Mouse (Mus musculus) heart, adult 11 months (tissue): ENCODE data around the gene Ubxn6.

Experiments
- DNase-seq: peaks from one replicate; pipeline ENCODE4 v3.0.0; 2022

Gene Ubxn6

DNA sequence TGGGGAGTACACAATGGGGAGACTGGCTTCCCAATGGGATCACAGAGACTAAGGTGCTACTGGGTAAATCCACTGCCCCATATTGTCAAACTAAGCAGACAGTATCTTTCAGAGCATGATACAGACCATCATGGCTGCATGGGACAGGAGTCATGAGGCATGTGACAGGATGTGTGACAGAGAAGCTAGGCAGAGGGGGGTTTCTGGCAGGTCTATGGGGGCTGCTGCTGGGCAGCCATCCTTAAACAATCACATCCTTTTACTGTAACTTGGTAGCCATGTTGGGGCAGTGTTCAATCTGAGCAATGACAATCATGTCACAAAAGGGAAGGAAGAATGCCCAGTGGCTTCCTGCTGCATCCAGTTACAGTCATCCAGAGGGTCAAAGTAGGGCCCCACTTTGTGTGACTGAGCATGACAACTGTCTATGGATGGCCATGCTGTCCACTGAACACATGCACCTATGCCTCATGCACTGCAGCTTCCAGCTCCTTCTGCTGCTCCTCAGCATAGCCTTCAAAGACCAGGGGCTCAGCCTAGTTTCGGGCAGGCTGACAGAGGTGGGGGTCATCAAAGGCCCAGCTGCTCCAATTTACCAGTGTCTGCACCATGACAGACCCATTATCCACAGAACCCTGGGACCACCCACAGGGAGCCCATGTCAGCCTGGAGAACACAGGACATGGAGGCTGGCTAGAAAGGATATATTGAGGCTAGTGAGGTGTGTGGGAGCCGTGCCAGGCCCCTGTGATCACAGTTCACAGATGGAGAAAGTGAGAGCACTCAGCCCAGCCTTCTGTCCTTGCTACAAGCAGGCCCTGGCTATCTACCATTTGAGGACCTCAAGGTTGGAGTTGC lies 52.5 kb downstream of the Ubxn6 start:
- DNase-seq, result peak; percentile 89

- peak; percentile 92 for DNase-seq
Observed at GRCm38 (mm10) chr17:56021161-56021910, 53.5 kb downstream of the Ubxn6 start.

GRCm38 (mm10) chr17:56020400-56021084 lies 54.3 kb downstream of the Ubxn6 start:
- peak; percentile 89 for DNase-seq

DNA sequence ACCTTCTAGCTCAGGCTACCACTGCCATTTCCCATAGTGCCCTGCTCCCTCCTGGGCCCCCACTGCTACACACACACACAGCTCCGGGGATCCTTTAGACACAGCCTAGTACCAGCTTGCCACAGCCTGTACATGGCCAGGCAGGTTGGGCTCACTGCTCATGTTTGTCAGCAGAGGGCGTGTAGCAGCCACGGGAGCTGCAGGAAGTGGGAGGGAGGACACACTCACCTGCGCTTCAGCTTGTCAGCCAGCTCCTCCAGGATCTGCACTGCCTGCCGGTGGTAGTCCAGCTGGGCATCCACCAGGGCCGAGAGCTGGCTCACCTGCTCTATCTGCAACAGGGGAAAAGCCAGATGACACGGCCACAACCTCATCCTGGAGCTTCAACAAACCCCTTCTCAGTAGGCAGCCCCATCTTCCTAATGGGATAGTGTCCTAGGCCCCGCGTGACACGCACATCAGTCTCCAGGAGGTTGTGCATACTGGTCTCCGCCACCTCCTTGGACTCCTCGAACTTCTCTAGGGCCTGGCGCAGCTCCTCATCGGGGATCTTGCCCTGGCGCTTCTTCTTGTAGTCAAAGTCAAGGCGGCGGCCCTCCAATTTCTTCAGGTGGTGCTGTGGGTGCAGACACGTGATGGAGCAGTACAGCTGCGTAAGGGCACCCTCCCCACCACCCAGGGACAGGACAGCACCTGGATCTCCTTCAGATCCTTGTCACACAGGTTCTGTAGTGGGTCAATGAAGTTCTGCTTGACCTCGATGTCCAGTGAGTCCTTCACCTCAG lies 56.3 kb downstream of the Ubxn6 start:
- peak; percentile 92 for DNase-seq

GRCm38 (mm10) chr17:56017848-56018247 lies 57.0 kb downstream of the Ubxn6 start:
- peak; percentile 92 for DNase-seq
